Mouse (Mus musculus) liver, embryonic 14.5 days (tissue): ENCODE measurements around the gene Scarb1.

Source experiments
- CTCF ChIP-seq: IDR thresholded peaks from 2 replicates; pipeline ENCODE4 v1.5.1; 2016; ENCODE audit warnings: antibody characterized with exemption, low read depth, control low read depth
- EP300 ChIP-seq: IDR thresholded peaks from 2 replicates; pipeline ENCODE4 v1.6.1; 2016; ENCODE audit warnings: antibody characterized with exemption, low read depth

GRCm38 (mm10) chr5:125357543-125358269 is 16.8 kb upstream of the Scarb1 start:
- TF ChIP-seq CTCF (no peak), EP300 (no peak)
